Mouse (Mus musculus): ENCODE results near the gene Nfib. TPM values are rescaled to one million over a fixed set of nuclear protein-coding genes. Genes with fewer than 3 reads are reported as not detected.

The Nfib gene
- total RNA-seq, 2 experiments from 2014 or later, result 126 TPM

GRCm38 (mm10) chr4:82466144-82466543 lies 239.4 kb downstream of the Nfib start:
- DNase-seq, result peak in 1 of 2 experiments; percentile 42

DNA sequence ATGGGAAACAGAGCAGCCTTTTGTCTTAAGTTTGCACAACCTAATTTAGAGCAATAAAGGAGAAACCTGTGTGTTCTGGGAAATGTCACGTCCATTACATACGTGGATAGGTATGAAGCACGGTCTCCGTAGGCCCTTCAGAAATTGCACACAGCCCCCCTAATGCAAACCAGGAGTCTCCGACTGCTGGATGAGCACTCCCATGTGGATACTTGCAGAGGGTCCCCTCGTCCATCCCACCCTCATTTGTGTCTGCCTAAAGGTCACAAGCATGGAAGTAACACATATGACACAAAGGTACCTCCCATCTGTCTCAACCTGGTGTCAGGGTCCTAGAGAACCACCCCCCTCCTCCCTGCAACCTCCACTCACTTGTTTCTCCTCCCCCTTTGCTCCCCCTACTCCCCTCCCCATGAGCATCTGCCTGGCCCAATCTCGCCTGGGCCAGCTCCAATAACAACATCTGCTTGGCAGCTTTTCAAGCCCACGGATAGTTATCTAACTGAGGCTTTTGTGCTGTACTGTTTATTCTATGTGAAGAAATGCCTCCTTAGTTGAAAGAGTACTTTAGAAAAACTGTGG lies 241.4 kb downstream of the Nfib start:
- peak; percentile 83 to 85 for DNase-seq

GRCm38 (mm10) chr4:82463189-82463715 lies 242.3 kb downstream of the Nfib start:
- no peak for DNase-seq

- DNase-seq, result no peak
Observed at GRCm38 (mm10) chr4:82461676-82462075, 243.9 kb downstream of the Nfib start.

DNA sequence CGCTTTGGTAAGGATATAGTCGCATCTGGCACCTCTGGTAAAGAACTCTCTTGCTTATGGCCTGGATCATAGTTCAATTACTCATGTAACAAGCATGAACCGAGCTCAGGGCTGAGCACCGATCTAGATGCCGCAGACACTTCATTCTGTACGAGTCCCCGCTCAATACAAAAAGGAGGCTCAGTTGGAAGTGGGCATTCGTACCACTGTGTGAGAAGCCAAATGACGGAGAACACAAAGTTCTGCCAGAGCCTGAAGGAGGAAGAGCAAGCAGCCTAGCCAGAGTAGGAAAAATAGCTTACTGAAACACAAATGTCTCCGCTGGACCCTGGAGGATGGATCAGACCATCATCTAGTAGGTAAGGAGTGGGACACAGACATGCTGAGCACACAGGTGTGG lies 246.7 kb downstream of the Nfib start:
- no peak for DNase-seq

DNA sequence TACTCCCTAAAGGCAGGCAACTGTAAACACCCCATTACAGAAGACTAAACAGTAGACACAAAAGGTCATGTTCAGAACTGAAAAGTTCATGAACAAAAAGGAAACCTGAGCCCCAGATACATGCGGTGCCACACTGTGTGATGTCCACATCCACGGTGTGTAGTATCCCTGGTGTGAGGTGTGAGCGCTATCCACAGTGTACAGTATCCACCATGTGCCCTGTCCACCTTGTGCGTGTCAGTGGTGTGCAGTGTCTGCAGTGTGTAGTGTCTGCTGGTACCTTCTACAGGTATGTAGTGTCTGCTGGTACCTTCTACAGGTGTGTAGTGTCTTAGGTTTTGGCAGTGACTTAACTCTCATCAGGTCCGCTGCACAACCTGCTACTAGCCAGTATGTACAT lies 248.6 kb downstream of the Nfib start:
- no peak for DNase-seq

DNA sequence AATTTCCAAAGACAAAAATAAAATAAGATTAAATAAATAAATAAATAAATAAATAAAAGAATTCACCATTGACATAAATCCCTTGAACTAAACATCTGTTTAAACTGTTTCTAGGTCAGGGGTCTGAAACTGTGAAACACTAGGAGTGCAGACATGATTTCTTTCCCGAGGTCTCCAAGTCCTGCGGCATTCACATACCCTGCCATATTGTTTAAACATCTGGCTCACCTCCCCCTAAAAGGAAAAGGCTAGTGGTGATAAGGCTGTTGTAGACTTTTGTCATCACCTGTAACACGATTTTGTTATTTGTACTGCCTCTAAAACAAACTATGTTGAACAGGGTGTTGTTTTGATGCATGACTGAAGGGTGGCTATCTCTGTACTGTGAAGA lies 249.2 kb downstream of the Nfib start:
- no peak for DNase-seq

DNA sequence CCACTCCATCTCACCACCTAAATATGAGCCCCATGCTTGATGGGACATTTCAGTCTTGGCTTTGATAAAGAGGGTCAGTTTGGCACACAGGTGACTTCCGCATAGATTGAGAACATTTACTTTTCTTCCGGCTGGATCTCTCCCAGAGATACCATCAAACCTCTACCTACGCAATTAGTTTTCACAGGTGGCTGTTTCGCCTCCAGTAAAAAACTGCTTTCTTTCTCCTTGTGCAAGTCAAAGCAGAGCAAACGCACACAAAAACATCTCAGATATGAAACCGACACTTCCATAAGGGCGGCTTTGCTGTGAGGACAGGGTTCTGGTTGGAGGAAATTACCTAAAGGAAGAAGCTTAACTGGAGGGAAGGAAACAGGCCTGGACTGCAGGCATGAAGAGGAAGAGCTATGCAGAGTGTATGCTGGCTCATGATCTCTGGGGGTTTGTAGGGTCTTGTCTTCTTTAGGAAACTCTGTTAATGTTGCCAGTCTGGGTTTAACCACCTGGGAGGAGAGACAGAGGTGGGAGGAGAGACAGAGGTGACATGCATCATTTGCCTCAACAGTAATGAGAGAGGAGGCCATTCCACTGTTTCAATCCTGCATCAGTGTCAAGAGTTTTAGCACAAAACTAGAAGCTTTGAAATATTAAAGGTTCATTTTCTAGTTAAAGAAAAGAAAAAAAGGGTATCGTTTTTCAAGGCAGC lies 249.8 kb downstream of the Nfib start:
- DNase-seq, result no peak

- no peak for DNase-seq
Observed at GRCm38 (mm10) chr4:82454989-82455388, 250.6 kb downstream of the Nfib start.

DNA sequence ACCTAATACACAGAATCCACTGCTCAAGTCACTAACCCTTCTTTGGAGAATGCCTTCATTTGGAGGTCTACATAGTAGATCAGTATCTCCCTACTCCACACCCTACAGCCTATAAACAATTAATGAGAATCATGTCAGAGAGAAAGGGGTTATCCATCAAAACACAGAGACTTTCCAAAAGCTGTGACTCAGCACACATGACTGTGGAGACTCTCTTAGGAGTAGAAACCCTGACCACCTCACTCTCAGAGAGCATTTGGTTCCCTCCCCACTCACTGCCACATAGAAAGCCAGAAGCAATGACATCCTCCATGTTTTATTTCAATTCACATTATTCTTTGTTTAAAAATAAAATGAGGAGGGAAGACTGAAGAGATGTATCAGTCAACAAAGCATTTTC lies 252.2 kb downstream of the Nfib start:
- no peak for DNase-seq

DNA sequence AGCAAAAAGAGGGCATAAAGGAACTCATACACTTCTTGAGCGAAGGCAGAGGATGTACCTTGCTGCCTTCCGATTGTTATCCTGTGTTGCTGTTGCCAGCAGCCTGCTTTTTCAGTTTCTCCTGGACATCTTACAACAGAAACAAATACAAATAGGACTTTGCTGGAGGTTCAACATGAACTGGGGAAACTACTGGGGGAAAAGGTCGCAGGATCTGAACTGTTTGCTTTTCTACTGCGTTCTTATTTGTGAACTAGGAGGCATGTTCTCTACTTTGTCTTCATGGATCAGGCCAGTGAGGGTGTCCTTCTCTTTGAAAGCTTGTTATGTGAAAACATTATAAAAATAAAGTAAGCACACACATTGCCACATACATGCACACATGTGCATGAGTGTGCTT lies 252.6 kb downstream of the Nfib start:
- DNase-seq, result no peak

DNA sequence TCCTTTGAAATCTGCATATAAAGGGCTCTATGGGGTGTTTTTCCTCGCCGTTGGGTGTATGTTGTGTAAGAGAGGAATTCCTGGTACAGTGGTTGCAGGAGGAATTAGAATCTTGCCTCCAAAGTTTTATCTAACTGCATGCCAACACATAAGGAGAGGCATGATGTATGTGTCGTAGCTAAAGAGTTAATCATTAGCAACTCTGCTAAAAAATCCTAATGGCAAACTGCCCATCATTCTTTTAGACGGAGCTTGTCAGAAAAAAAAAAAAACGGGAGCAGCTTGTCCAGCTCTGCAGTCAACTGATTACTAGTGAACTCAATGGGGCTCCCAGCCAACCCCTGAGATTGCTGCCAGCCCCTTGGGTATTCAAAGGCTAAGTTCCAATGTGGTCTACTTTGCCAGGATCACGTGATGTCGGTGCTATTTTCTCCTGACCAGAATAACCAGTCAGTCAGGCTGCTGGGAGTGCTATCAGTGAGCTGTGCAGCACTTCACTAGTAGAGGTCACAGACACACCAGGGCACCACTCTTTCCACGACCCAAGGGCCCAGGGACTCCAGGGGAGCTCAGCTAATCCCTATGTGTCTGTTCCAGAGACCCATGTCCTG lies 258.4 kb downstream of the Nfib start:
- peak; percentile 97 for DNase-seq

DNA sequence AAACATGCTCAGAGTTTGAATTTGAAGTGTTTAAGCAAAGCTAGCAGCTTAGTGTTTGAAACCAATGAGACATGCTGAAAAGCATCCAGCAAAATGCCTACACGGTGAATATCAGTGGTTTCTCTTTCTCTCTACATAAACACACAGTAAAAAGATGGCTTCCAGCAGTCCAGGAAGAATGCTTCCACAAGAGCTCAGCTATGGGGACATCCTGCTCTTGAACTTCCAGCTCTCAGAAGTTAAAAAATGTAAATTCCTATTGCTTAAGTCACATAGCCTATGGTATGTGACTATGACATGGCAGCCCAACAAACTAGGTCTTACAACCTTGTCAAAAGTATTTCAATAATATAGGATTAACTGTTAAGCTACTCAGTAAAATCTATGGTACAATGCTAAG lies 261.5 kb downstream of the Nfib start:
- no peak for DNase-seq

DNA sequence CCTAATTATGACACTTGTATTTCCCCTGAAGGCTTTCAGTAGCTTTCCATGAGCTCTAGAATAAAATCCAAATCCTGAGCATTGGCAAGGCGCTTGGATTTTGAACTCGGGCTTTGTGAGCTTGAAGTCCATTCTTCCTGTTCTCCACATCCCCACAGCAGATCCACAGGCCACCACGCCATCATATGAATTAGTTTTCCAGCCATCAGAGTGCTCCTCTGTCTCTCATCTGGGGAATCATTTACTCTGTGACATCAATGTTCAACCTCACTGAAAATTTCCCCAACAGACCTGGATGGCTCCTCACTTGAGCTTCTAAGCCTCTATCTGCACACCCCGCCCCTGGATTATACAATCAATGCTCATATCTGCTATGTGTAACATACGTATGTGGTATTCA lies 262.1 kb downstream of the Nfib start:
- DNase-seq, result no peak

- no peak for DNase-seq
Observed at GRCm38 (mm10) chr4:82443003-82443402, 262.5 kb downstream of the Nfib start.

DNA sequence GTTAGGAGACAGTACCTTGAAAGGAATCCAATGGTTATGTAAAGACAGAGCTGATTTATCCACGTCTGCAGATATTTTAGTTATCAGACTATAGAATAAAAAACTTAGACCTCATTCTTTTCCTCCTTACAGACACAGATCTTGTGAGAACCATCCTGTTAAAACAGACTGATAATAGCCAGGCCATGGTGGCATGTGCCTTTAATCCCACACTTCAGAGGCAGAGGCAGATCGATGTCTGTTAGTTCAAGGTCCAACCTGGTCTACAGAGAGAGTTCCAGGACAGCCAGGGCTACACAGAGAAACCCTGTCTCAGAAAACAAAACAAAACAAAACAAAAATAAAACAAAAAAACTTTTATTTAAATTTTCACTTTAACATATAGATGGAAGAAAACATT lies 264.9 kb downstream of the Nfib start:
- DNase-seq, result no peak

DNA sequence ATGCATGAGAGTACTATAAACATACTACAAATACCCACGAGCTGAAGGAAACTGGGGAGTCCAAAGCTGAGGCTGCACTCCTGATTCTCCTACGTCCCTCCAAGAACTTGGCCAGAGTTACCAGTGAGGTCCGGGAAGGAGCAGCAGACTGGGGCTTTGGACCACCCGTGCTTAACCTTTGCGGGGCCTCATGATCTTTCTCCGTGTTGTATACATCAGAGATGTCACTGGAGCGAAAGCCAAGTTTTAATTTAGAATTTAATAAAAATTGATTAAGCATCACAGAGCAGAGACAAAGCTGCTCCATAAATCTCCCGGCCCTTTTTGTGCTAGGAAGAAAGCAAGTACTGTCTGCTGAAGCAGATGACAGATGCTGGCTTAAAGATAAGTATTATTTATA lies 265.7 kb downstream of the Nfib start:
- DNase-seq, result no peak

- no peak for DNase-seq
Observed at GRCm38 (mm10) chr4:82438631-82439030, 266.9 kb downstream of the Nfib start.

- peak; percentile 40 to 58 for DNase-seq
Observed at GRCm38 (mm10) chr4:82437533-82438318, 267.8 kb downstream of the Nfib start.

GRCm38 (mm10) chr4:82436656-82437055 lies 268.9 kb downstream of the Nfib start:
- DNase-seq, result no peak

- DNase-seq, result peak; percentile 67 to 89
Observed at GRCm38 (mm10) chr4:82435716-82436115, 269.8 kb downstream of the Nfib start.

- DNase-seq, result no peak
Observed at GRCm38 (mm10) chr4:82433926-82434705, 271.4 kb downstream of the Nfib start.

Measured in heart, adult 18-20 months (tissue).